Mouse (Mus musculus) myocyte (in vitro differentiated cells): ENCODE results near the gene Slbp. TPM values are rescaled to one million over a fixed set of nuclear protein-coding genes. Genes with fewer than 3 reads are reported as not detected.

Experiments used
- H3K27me3 ChIP-seq: one replicate; pipeline ENCODE4 v1.6.1; 2011; ENCODE audit not compliant: control insufficient read depth, insufficient read depth, insufficient read length
- H3K36me3 ChIP-seq: one replicate; pipeline ENCODE4 v1.6.1; 2011; ENCODE audit not compliant: control insufficient read depth, insufficient read depth
- H3K4me2 ChIP-seq: one replicate; pipeline ENCODE4 v1.6.1; 2011; ENCODE audit warnings: low read depth, control low read depth
- H3K4me3 ChIP-seq: one replicate; pipeline ENCODE4 v1.5.1; 2011; ENCODE audit warnings: mild to moderate bottlenecking, control low read depth, moderate library complexity
- H3K79me2 ChIP-seq: one replicate; pipeline ENCODE4 v1.6.1; 2011; ENCODE audit not compliant: control insufficient read depth, insufficient read depth
- H3ac ChIP-seq: one replicate; pipeline ENCODE4 v1.6.1; 2011; ENCODE audit not compliant: control insufficient read depth, insufficient read length
- CEBPB ChIP-seq: IDR thresholded peaks from 2 replicates; pipeline ENCODE4 v1.6.1; 2011; ENCODE audit warnings: mild to moderate bottlenecking, moderate library complexity; ENCODE audit not compliant: poor library complexity, insufficient read depth, severe bottlenecking
- E2F4 ChIP-seq: IDR thresholded peaks from one replicate; pipeline ENCODE4 v1.6.1; 2011; ENCODE audit warnings: mild to moderate bottlenecking, control low read depth, moderate library complexity; ENCODE audit not compliant: insufficient read depth
- MAX ChIP-seq: IDR thresholded peaks from one replicate; pipeline ENCODE4 v1.6.1; 2011; ENCODE audit warnings: low read depth, mild to moderate bottlenecking, control low read depth
- MYOD1 ChIP-seq, 3 experiments: IDR thresholded peaks; one replicate each; pipeline ENCODE4 v1.6.1; 2011; ENCODE audit warnings: control low read depth in 2 of 3, low read depth in 2 of 3, mild to moderate bottlenecking in 2 of 3, moderate library complexity in 1 of 3; ENCODE audit not compliant: insufficient read length in 2 of 3, control insufficient read depth in 1 of 3
- MYOG ChIP-seq, 3 experiments: IDR thresholded peaks; one replicate each; pipeline ENCODE4 v1.6.1; 2011; ENCODE audit warnings: control low read depth in 2 of 3, low read depth in 2 of 3, mild to moderate bottlenecking in 2 of 3; ENCODE audit not compliant: insufficient read length in 2 of 3, control insufficient read depth in 1 of 3, insufficient read depth in 1 of 3
- POLR2A ChIP-seq: IDR thresholded peaks from one replicate; pipeline ENCODE4 v1.6.1; 2011; ENCODE audit warnings: low read depth, mild to moderate bottlenecking, control low read depth, moderate library complexity; ENCODE audit not compliant: insufficient read length
- POLR2AphosphoS2 ChIP-seq: IDR thresholded peaks from one replicate; pipeline ENCODE4 v1.6.1; 2011; ENCODE audit warnings: low read depth, control low read depth; ENCODE audit not compliant: insufficient read length
- REST ChIP-seq: IDR thresholded peaks from one replicate; pipeline ENCODE4 v1.6.1; 2011; ENCODE audit warnings: mild to moderate bottlenecking, control low read depth, moderate library complexity; ENCODE audit not compliant: insufficient read depth, insufficient read length
- SRF ChIP-seq: IDR thresholded peaks from one replicate; pipeline ENCODE4 v1.6.1; 2011; ENCODE audit warnings: low read depth; ENCODE audit not compliant: control insufficient read depth, insufficient read length
- TCF12 ChIP-seq: IDR thresholded peaks from one replicate; pipeline ENCODE4 v1.6.1; 2011; ENCODE audit warnings: mild to moderate bottlenecking, control low read depth; ENCODE audit not compliant: poor library complexity, insufficient read depth, severe bottlenecking
- TCF3 ChIP-seq: IDR thresholded peaks from one replicate; pipeline ENCODE4 v1.6.1; 2011; ENCODE audit warnings: low read depth, control low read depth; ENCODE audit not compliant: insufficient read length
- USF1 ChIP-seq: IDR thresholded peaks from one replicate; pipeline ENCODE4 v1.6.1; 2011; ENCODE audit warnings: low read depth, mild to moderate bottlenecking, control low read depth, moderate library complexity
- polyA plus RNA-seq: library from polyadenylated mRNA; unstranded; fragments of >200 nt; fragmentation: generic; extraction: Trizol; gene quantifications from one replicate; pipeline ENCODE4 v1.2.1, GENCODE M21; 2012; ENCODE audit warnings: missing spikeins

The Slbp gene
- polyA plus RNA-seq, 1 experiment, result 13.1 TPM

- no peaks in the 10 kb centered on the region for H3K79me2 ChIP-seq
- no peak overlapping the region for H3K4me3 ChIP-seq
- no peak overlapping the region for H3ac ChIP-seq
- TF ChIP-seq REST (no peak), MYOG (IDR thresholded peaks at IDR 0.05; ENCODE audit: control insufficient read depth in 1 of 3, insufficient read depth in 1 of 3, insufficient read length in 2 of 3, low read depth in 2 of 3) (no peak), SRF (no peak), CEBPB (no peak), POLR2A (no peak), TCF12 (no peak), POLR2AphosphoS2 (no peak), MAX (no peak), USF1 (no peak), E2F4 (no peak), TCF3 (no peak), MYOD1 (IDR thresholded peaks at IDR 0.05; ENCODE audit: control insufficient read depth in 1 of 3, insufficient read length in 2 of 3, low read depth in 2 of 3) (no peak)
- no peak overlapping the region for H3K4me2 ChIP-seq
- H3K27me3 ChIP-seq, result peaks cover 62% of the 10 kb centered on the region
- H3K36me3 ChIP-seq, result no peaks in the 10 kb centered on the region
These were observed 45.2 kb upstream of the Slbp start for GRCm38 (mm10) chr5:33697534-33697933.

- no peaks in the 10 kb centered on the region for H3K79me2 ChIP-seq
- H3K4me2 ChIP-seq, result no peak overlapping the region
- peaks cover 51% of the 10 kb centered on the region for H3K27me3 ChIP-seq
- no peak overlapping the region for H3ac ChIP-seq
- H3K36me3 ChIP-seq, result no peaks in the 10 kb centered on the region
- TF ChIP-seq POLR2AphosphoS2 (no peak), E2F4 (no peak), TCF12 (no peak), MYOD1 (IDR thresholded peaks at IDR 0.05; ENCODE audit: control insufficient read depth in 1 of 3, insufficient read length in 2 of 3, low read depth in 2 of 3) (no peak), REST (no peak), CEBPB (no peak)
- H3K4me3 ChIP-seq, result no peak overlapping the region
These were observed 44.1 kb upstream of the Slbp start for GRCm38 (mm10) chr5:33696430-33696829.

- no peak for TF ChIP-seq POLR2A
- no peak for TF ChIP-seq E2F4
- Histone ChIP-seq H3K36me3 (no peaks in the 10 kb centered on the region), H3ac (peak overlapping the region; percentile 39), H3K4me3 (no peak overlapping the region), H3K79me2 (no peaks in the 10 kb centered on the region), H3K4me2 (peak overlapping the region; percentile 38), H3K27me3 (peaks cover 44% of the 10 kb centered on the region)
These were observed 43.3 kb upstream of the Slbp start for GRCm38 (mm10) chr5:33695718-33696121.

- Histone ChIP-seq H3K27me3 (peaks cover 42% of the 10 kb centered on the region), H3K4me2 (peak overlapping the region; percentile 38), H3K4me3 (no peak overlapping the region), H3ac (peak overlapping the region; percentile 39), H3K36me3 (no peaks in the 10 kb centered on the region), H3K79me2 (no peaks in the 10 kb centered on the region)
- TF ChIP-seq E2F4, result no peak
- no peak for TF ChIP-seq MAX
- TF ChIP-seq SRF, result no peak
- TF ChIP-seq REST, result no peak
- no peak for TF ChIP-seq MYOG (IDR thresholded peaks at IDR 0.05; ENCODE audit: control insufficient read depth in 1 of 3, insufficient read depth in 1 of 3, insufficient read length in 2 of 3, low read depth in 2 of 3)
- TF ChIP-seq POLR2A, result no peak
- TF ChIP-seq CEBPB, result no peak
- TF ChIP-seq MYOD1 (IDR thresholded peaks at IDR 0.05; ENCODE audit: control insufficient read depth in 1 of 3, insufficient read length in 2 of 3, low read depth in 2 of 3), result no peak
- TF ChIP-seq POLR2AphosphoS2, result no peak
- TF ChIP-seq TCF3, result no peak
- no peak for TF ChIP-seq USF1
- TF ChIP-seq TCF12, result no peak
These were observed 42.7 kb upstream of the Slbp start for GRCm38 (mm10) chr5:33694848-33695717.

GRCm38 (mm10) chr5:33694461-33694847, 42.1 kb upstream of the Slbp start:
- Histone ChIP-seq H3K4me2 (no peak overlapping the region), H3K36me3 (no peaks in the 10 kb centered on the region), H3ac (no peak overlapping the region), H3K79me2 (no peaks in the 10 kb centered on the region), H3K27me3 (peaks cover 41% of the 10 kb centered on the region), H3K4me3 (no peak overlapping the region)
- TF ChIP-seq E2F4 (no peak), MYOD1 (IDR thresholded peaks at IDR 0.05; ENCODE audit: control insufficient read depth in 1 of 3, insufficient read length in 2 of 3, low read depth in 2 of 3) (no peak), TCF12 (no peak), USF1 (no peak), POLR2AphosphoS2 (no peak), REST (no peak), SRF (no peak), MYOG (IDR thresholded peaks at IDR 0.05; ENCODE audit: control insufficient read depth in 1 of 3, insufficient read depth in 1 of 3, insufficient read length in 2 of 3, low read depth in 2 of 3) (no peak), TCF3 (no peak), CEBPB (no peak), POLR2A (no peak), MAX (no peak)
